ENCODE assay signal across 25 mouse cellular contexts in the genomic region with DNA sequence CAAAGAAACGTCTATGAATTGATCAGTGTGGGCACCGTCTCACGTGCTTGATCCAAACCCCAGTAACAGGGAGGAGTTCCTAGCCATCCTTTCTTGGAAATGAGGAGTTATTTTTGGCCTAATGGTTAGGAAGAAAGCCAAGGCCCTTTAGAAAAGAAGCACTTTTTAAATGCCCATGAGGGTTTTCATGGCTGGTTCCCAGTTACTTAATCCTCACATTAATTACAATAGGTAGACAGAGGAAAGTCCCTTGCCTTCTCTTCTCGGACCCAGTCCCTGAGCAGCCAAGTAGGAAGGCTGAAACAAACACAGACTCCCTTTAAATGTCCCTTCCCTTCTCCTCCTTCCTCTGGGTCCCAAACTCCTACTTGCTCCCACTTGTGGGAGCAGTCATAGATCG.
DNase-seq lines count a peak whose midpoint lies in the region; ATAC-seq and TF ChIP-seq lines count a peak whose summit lies in the region.
"Had no signal": no experiment of that assay in that cellular context is flagged by ENCODE, and none has a peak within 500 bp of the region (broad histone marks: within the 10 kb centered on the region; RNA-seq: fewer than 3 reads in every experiment).

No protein-coding gene starts in this region.

- no peak overlapping the region for H3K27ac ChIP-seq in heart, embryonic 11.5 days (ENCODE audit: low read depth, low read length)
- H3K27ac ChIP-seq in heart, embryonic 16.5 days (ENCODE audit: low read length): peak overlapping the region; percentile 70
- H3K27ac ChIP-seq: embryonic facial prominence, embryonic 15.5 days; forebrain, embryonic 12.5 days; heart, embryonic 10.5 days; hindbrain, embryonic 12.5 days had no signal

- H3K4me1 ChIP-seq in heart, embryonic 11.5 days (ENCODE audit: control insufficient read depth, insufficient read depth, low read length): no peaks in the 10 kb centered on the region
- peaks cover 9% of the 10 kb centered on the region for H3K4me1 ChIP-seq in heart, embryonic 16.5 days (ENCODE audit: control insufficient read depth, insufficient read depth, low read length)

- no peaks in the 10 kb centered on the region for H3K9me3 ChIP-seq in heart, embryonic 11.5 days (replicated peaks; ENCODE audit: control insufficient read depth, low read length)
- no peaks in the 10 kb centered on the region for H3K9me3 ChIP-seq in heart, embryonic 16.5 days (replicated peaks; ENCODE audit: control insufficient read depth, low read length)
- H3K9me3 ChIP-seq: embryonic facial prominence, embryonic 15.5 days; forebrain, embryonic 12.5 days; heart, embryonic 10.5 days; hindbrain, embryonic 12.5 days had no signal

- H3K4me3 ChIP-seq in heart, embryonic 11.5 days (ENCODE audit: low read depth, low read length): no peak overlapping the region
- H3K4me3 ChIP-seq in heart, embryonic 16.5 days (ENCODE audit: low read length): no peak overlapping the region
- H3K4me3 ChIP-seq: embryonic facial prominence, embryonic 15.5 days; forebrain, embryonic 12.5 days; heart, embryonic 10.5 days; hindbrain, embryonic 12.5 days had no signal

- DNase-seq in heart, adult 11 months: peak; percentile 76
- DNase-seq in heart, postnatal 14 days: no peak
- DNase-seq in brain, embryonic 14.5 days (ENCODE audit: low read depth): peak; percentile 63
- DNase-seq in fibroblast of lung, adult 2 months (ENCODE audit: low read depth): peak; percentile 58
- no peak for DNase-seq in lung, postnatal 36 days
- DNase-seq: adrenal gland, adult 2 months; adrenal gland, postnatal 25 days; cerebellum, adult 11 months; cerebellum, adult 8-10 months; cerebellum, postnatal 14 days; embryo, embryonic 11 days; gastrocnemius, postnatal 10 days; heart, postnatal 4 days; kidney, adult 8-10 months had no signal

- no peak for TF ChIP-seq POLR2A in brain, embryonic 14.5 days (IDR thresholded peaks at IDR 0.05; ENCODE audit: borderline replicate concordance, extremely low read depth, insufficient read depth, insufficient read length, poor library complexity, severe bottlenecking)

- no peak overlapping the region for H3K4me2 ChIP-seq in heart, embryonic 11.5 days
- no peak overlapping the region for H3K4me2 ChIP-seq in heart, embryonic 16.5 days (ENCODE audit: low read depth, low read length)
- H3K4me2 ChIP-seq: embryonic facial prominence, embryonic 15.5 days; forebrain, embryonic 12.5 days; hindbrain, embryonic 12.5 days had no signal

- H3K9ac ChIP-seq in heart, embryonic 11.5 days (ENCODE audit: low read depth, low read length): no peak overlapping the region
- H3K9ac ChIP-seq in heart, embryonic 16.5 days (ENCODE audit: low read length): no peak overlapping the region
- H3K9ac ChIP-seq: embryonic facial prominence, embryonic 15.5 days; forebrain, embryonic 12.5 days; hindbrain, embryonic 12.5 days had no signal

- WGBS in heart, embryonic 11.5 days (ENCODE audit: insufficient replicate concordance): 78% methylated on average over 5 of the region's 5 CpGs
- WGBS in heart, embryonic 16.5 days: 49% methylated on average over 5 of the region's 5 CpGs

- no peak for TF ChIP-seq CTCF in brain, embryonic 14.5 days (IDR thresholded peaks at IDR 0.05; ENCODE audit: borderline replicate concordance, extremely low read depth, insufficient read depth, insufficient read length)

- intact Hi-C loops in heart, postnatal 14 days (cut with DNase I): loop anchor here (5.0 kb wide), 1 partner anchor 103 kb away; no protein-coding TSS in a partner anchor

- peaks cover 18% of the 10 kb centered on the region for H3K36me3 ChIP-seq in heart, embryonic 11.5 days (ENCODE audit: control insufficient read depth, insufficient read depth, low read length)
- peaks cover 27% of the 10 kb centered on the region for H3K36me3 ChIP-seq in heart, embryonic 16.5 days (ENCODE audit: control insufficient read depth, insufficient read depth)

- no peak for ATAC-seq in heart, embryonic 11.5 days (replicated peaks; ENCODE audit: insufficient number of reproducible peaks, low FRiP score, low TSS enrichment)
- no peak for ATAC-seq in heart, embryonic 16.5 days (replicated peaks; ENCODE audit: extremely low read depth, insufficient read depth, low FRiP score)
- ATAC-seq: activated CD4-positive, CD25-positive, alpha-beta regulatory T cell, adult 4 months; hindbrain, embryonic 16.5 days; inflammation-experienced regulatory T-cells, adult 6 months; Patski had no signal

- no peaks in the 10 kb centered on the region for H3K27me3 ChIP-seq in heart, embryonic 11.5 days (ENCODE audit: control insufficient read depth, insufficient read depth, low read length)
- H3K27me3 ChIP-seq in heart, embryonic 16.5 days (ENCODE audit: control insufficient read depth, insufficient read depth, low read length): no peaks in the 10 kb centered on the region
- H3K27me3 ChIP-seq: CH12.LX; embryonic facial prominence, embryonic 15.5 days; forebrain, embryonic 12.5 days; hindbrain, embryonic 12.5 days; Patski had no signal

Comparison
In these comparisons a context has a peak if more than half of its experiments do, and no peak if none do; other contexts are left out.
1. DNase-seq: peak in heart, adult 11 months (single experiment), brain, embryonic 14.5 days (single experiment) and fibroblast of lung, adult 2 months (single experiment); none in heart, postnatal 14 days (0 of 2) and lung, postnatal 36 days (single experiment).